Mouse (Mus musculus): ENCODE data around the gene Nkain4.

Gene Nkain4

GRCm38 (mm10) chr2:180949947-180950346 is 4.6 kb downstream of the Nkain4 start:
- DNase-seq = no peak

- no peak for DNase-seq
These were observed 12.6 kb downstream of the Nkain4 start for GRCm38 (mm10) chr2:180941869-180942268.

DNA sequence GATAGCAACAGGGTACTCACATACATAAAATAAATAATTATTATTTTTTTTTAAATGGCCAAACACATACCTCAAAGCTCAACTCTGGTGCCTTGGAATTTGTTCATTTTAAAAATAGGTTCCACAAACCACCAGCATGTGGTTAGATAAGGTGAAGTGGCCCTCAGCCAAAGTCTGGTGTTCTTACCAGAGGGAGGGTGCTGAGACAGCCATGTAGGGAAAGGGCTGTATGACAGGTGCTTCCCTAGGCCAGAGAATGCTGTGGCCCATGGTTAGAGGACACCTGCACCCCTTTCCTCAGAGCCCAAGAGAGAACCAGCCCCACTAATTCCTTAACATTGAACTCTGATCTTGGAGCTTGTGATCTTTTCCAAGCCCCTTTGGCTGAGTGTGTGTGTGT is 14.3 kb downstream of the Nkain4 start:
- DNase-seq = no peak

DNA sequence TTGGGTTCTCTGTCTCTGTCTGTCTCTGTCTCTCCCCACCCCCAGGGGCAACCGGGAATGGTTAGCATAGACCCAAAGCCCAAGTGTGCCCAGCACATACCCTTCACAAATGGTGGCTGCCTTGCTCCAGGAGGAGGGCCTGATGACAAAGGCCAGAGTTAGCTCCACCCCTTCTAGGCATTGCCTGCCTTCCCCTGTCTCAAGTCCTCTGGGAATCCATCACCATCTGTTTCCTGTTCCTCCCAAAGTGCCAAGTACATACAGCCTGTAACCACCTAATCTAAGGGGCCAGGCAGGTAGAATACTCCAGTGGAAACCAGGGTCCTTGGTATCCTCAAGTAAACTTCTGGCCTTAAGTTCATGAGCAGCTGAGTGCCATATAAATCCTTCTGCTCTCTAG is 22.1 kb downstream of the Nkain4 start:
- no peak for DNase-seq

DNA sequence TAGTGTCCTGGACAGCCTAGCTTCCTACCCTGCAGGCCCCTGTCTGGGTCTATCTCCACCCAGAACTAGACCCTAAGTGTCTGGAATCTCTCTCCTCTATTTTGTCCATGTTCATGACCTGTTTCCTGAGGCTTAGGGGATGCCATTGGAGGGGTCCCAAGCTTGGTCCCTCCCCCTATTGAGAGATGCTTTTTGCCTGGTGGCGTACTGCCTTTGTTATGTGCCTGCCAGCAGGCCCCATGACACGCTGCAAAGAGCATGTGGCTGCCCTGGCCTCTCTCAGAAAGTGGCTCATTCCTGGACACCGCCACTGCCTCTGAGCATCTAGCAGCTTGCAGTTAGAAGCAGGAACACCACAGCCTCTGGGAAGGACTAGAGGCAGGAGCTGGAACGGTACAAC is 25.8 kb downstream of the Nkain4 start, which contains the start of gene Birc7:
Gene Birc7, plus strand, starts transcription at position 301 of the 400 bp plus-strand sequence.
- DNase-seq = no peak

DNA sequence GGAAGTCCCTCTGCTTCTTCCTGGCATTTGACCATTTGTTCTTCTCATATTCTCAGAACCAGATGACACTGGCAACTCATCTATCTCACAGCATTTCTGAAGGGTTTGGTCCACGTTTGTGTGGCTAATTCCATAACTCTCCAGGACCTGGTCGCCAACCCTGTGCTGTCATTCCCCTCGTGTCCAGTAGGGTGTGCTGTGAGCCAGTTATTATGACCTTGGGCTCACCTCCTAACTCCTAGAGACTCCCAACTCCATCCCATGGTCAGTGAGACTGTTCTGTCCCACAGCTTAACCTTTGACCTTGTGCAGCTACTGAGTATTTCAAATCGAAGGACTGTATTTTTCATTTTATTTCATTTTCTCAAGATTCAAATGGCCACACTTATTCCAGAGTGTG is 29.3 kb downstream of the Nkain4 start:
- peak; percentile 84 for DNase-seq

DNA sequence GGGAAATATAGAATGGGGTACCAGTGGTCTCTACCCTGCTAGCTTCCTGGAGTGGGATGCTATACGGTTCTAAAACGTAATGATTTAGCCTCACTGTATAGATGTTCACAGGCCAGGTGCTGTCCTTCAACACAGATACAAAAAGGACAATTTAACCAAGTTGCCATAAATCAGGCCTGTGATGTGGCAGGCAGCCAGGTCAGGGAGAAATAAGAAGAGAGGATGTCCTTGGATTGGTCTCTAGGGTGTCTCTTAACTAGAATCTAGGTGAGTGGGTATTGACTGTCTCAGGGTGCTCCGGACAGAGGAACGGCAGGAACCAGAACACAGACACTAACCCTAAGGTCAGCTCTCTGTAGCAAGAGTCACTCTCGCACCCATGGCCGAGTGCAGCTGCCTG is 31.8 kb downstream of the Nkain4 start:
- DNase-seq = no peak

DNA sequence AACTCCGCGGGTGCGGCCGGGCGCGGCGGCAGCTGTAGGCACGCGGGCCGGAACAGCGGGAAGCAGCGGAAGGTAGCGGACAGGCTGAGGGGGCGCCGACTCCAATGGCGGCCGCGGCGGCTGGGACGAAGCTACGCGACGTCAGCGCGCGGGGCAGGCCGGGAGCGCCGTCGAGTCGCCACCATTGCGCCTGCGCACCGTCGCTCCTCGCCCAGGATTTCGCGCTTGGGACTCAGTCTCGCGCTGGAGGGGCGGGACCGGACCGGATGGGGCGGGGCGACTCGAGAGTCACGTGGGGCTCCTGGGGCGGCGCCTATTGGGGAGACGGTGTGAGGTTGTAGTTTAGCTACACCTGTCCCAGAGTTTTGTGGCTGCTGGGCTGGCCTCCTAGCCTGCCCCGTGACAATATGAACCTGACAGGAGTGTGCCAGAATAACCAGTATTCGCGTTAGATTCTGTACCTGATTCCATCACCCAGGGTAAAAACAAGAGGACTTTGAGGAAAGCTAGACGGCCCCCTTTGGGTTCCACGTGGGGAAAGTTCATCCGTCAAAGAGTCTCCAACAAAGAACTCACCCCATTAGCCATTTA is 33.6 kb downstream of the Nkain4 start, which contains the start of gene Ythdf1:
Gene Ythdf1, minus strand, starts transcription at position 140 of the 591 bp plus-strand sequence.
- DNase-seq = peak; percentile 99

- peak; percentile 16 for DNase-seq
These were observed 34.3 kb downstream of the Nkain4 start for GRCm38 (mm10) chr2:180919913-180920809.

DNA sequence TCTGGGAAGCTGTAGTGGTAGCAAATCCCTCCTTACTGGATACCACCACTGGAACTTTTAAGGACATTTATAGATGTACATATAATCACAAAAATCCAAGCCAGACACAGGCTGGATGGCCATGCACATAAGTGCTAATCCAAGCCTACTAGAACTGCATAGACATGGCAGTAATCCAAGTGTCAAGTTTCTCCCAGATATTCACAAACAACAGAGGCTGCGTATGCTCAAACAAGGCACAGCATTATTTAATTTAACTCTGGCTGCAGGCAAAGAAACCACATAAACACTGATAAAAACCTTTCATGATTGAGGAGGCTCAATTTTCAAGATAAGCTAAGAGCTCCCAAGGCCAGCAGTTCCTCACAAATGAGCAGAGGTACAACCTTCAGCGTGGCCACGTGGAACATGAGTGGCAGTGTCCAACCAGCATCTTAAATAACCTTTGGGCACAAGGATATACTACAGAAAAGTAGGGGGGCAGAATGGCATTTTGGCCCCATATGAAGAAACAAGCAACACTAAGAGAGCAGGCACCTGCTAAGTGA is 38.5 kb downstream of the Nkain4 start:
- no peak for DNase-seq

GRCm38 (mm10) chr2:180910928-180911327 is 43.6 kb downstream of the Nkain4 start:
- no peak for DNase-seq

- DNase-seq = no peak
These were observed 48.8 kb downstream of the Nkain4 start for GRCm38 (mm10) chr2:180905556-180906221.

GRCm38 (mm10) chr2:180904435-180905208 is 49.9 kb downstream of the Nkain4 start:
- DNase-seq = no peak

GRCm38 (mm10) chr2:180902086-180902485 is 52.4 kb downstream of the Nkain4 start:
- no peak for DNase-seq

- no peak for DNase-seq
These were observed 56.6 kb downstream of the Nkain4 start for GRCm38 (mm10) chr2:180897857-180898256.

DNA sequence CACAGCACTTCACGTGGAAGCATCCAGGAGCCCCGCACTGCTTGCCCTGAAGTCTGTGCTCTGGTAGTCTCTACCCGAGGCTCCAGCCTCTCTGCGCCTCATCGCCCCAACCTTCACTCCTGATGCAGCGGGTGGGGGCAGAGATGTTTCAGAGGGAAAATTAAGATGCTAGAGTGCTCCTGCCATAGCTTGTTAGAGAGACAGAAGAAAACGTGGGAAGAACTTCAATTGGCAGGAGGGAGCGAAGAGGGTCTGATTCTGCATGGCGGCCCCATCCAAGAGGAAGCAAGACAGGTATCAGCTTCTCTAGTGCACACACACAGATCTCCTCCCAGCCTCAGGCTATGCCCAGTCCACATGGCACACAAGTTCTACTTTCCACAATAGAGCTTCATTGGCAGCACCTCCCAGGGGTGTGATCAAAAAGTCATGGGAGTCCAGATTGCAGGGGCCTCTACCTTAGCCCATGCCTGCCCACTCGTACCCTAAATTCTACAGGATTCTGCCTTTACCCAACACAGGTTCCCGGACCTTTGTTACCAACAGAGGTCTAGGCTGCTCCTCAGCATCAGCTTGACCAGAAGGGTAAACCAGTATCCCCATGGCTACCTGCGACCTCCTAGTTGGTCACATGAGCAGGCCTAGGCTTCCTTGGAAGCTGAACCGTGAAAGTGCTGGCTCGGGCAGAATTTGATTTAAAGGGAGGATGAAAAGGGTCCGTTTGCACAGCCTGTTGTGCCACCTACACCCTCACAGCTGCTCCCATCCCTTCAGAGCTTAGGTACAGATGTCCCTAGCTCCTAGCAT is 57.5 kb downstream of the Nkain4 start:
- DNase-seq = no peak

GRCm38 (mm10) chr2:180895837-180896525 is 58.5 kb downstream of the Nkain4 start:
- DNase-seq = no peak

GRCm38 (mm10) chr2:180895321-180895720 is 59.2 kb downstream of the Nkain4 start:
- DNase-seq = no peak

- DNase-seq = peak; percentile 55
These were observed 59.8 kb downstream of the Nkain4 start for GRCm38 (mm10) chr2:180894734-180895133.

DNA sequence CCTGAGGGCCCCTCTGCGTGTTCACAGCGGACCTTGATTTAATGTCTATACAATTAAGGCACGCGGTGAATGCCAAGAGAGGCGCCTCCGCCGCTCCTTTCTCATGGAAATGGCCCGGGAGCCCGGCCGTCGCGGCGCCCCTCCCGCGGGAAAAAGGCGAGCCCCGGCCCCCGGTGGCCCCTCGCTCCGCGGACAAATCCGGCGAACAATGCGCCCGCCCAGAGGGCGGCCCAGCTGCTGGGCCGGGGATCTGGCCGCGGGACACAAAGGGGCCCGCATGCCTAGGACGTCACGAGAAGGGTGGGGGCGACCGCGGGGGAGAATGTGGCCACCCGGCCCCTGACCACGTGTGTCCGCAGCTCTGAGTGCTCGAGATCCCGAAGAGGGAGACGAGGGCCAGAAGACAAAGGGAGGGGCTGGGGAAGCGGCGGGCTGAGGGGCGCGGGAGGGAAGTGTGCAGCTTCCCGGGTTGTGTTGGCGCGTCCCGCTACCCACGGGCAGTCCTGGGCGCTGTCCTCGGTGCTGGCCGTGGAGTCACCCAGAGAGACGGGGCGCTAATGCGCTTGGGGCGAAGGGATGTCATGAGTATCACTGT is 60.4 kb downstream of the Nkain4 start:
- DNase-seq = peak; percentile 51

Measured in lung, postnatal 14 days (tissue).